Mouse (Mus musculus) neural tube, embryonic 10.5 days (tissue): ENCODE measurements around the gene Pkn1.

Experiments used
- DNase-seq: peaks from one replicate; pipeline ENCODE4 v3.0.0-alpha.2; 2017; ENCODE audit warnings: low spot score; ENCODE audit errors: extremely low spot score

Gene Pkn1

GRCm38 (mm10) chr8:83654725-83655124 is 44.3 kb downstream of the Pkn1 start:
- DNase-seq: no peak

DNA sequence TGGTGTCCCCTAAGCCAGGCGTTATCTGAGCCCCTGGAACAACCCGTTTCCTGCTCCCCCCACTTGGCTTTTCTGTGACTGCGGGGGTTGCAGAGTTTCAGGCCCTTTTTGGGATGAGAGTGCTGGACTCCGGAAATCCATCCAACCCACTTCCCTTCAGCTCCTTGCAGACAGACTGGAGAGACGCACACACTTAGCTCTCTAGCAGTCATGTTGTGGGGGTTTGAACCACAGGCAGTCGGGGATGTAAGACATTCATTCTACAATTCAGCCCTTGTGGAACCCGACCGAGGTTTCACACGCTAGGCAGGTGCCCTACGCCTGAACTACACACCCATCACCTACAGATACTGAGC is 45.3 kb downstream of the Pkn1 start:
- no peak for DNase-seq

DNA sequence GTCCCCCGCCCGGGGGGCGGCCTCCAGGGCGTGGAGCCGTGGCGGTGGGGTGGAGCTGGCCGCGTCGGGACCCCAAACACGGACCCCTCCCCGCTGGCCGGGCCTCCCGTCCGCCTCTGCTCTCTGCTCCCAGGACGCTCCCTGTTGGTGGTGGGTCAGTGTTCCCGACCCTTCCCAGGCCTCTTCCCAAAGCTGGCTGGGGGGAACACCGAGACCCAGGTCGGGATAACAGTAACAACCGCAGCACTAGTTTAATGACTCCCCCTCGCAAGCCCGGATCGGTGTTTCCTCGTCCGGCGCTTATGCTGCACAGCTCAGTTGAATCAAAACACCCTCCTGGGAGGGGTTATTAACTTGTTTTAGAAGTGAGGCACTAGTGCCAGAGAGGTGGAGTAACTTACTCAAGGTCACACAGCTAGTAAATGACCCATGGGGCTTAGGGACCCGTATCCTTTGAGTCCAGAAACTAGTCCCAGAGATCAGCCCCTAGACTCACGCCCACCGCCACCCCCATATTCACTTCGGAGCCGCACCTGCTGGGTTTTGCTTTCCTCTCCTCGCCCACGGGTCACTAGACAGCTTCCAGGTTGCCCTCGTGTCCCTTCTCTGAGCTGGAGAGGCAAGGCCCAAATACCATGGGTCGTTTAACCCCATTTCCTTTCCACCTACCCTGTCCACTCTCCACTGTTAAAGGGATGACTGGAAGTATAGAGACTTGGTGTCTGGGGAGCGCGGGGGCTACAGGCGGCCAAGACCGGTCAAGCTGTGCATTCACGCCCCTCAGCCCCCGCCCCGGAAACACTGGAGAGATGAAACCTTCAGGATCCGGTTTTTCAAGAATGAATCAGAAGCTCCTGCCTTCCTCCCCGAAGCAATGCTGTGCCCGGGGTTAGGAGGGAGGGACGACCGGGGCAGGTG is 46.0 kb downstream of the Pkn1 start:
- DNase-seq: peak; percentile 33

DNA sequence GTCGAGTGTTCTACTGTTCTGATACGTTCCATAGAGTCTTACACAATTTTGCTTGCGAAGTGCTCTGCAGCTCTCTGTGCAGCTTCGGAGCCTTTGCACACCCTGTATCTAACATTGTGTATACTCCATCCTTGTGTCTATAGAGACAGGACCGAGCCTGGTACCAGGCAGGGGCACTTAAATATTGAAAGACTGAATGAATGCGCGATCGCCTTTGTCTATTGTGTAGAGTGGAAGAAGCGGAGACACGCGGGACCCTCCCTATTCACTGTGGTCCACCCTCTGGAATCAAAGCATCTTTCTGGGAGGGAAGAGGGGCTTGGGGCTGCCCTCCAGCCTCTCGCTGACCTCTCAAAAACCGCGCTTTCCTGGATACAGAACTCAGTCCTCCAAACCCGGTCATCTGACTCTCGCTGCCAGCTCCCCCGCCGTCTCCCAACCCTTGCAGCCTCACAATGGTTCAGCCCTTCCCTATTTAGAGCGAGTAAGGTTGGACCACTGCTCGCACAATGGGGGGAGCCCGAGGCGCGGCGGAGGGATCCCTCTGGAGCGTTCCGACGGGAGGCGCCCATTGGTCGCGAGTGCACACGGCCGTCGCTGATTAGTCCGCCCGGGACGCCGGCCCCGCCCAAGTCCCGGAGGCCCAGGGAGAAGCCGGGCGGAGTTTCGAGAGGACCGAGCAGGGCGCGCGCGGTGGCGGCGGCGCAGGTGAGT is 46.8 kb downstream of the Pkn1 start, which contains the start of gene Gipc1:
Gipc1 (plus strand) TSS at position 648 of the 714 bp plus-strand sequence.
- DNase-seq: peak; percentile 96

GRCm38 (mm10) chr8:83649699-83650098 is 49.3 kb downstream of the Pkn1 start:
- no peak for DNase-seq

GRCm38 (mm10) chr8:83648031-83648430 is 50.9 kb downstream of the Pkn1 start:
- no peak for DNase-seq

- DNase-seq: no peak
Measured at GRCm38 (mm10) chr8:83647511-83647910, 51.5 kb downstream of the Pkn1 start.

DNA sequence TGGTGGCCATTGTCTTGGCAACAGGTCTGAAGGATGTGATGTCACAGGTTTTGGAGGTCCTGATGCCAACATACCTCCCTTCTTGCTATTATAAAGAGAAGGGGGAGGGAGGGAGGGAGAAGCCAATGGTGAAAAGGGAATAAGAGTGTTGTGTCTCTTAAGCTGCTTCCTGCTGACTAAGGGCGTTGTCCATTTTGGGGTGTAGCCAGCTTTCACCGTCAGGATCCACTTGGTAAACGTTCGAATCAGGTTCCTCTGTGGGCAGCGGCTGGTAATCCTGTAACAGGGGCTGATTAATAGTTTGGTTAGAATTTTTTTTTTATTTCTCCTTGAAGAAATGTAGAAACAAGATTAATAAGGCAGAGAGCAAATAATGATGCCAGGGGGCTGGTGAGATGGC is 59.3 kb downstream of the Pkn1 start:
- DNase-seq: no peak

DNA sequence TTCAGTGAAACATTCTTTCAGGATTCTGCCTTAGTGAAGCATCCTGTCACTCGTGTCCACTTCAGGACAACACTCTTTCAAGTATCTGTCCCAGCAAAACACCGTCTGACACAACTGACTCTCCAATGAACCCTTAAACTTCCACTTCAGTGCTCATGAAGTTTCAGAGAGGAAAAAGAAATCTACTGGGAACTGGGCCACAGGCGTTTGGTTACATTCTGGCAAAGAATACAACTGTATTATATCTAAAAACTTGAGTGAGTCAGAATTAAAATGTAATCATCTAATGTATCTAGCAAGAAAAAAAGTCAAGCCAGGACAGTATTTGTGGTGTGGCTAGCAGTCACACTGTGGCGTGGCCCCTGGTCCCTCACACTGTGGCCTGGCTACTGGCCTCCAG is 60.1 kb downstream of the Pkn1 start:
- DNase-seq: no peak

- no peak for DNase-seq
Measured at GRCm38 (mm10) chr8:83632083-83632707, 66.8 kb downstream of the Pkn1 start.

GRCm38 (mm10) chr8:83625676-83626299 is 73.2 kb downstream of the Pkn1 start:
- no peak for DNase-seq

DNA sequence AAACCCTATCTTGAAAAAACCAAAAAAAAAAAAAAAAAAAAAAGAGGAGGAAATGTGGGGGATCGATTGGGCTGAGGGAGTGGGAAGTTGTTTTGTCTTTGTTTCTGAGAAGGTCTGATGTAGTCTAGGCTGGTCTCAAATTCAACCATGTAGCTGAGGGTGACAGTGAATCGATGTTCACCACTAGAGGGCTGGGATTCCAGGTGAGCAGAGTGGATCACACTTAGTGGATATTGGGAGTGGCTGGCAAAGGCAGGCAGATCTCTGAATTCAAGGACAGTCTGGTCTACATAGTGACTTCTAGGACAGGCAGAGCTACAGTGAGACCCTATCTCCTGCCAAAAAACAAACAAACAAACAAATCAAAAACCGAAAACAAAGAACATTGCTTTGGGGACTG is 74.2 kb downstream of the Pkn1 start:
- DNase-seq: no peak

DNA sequence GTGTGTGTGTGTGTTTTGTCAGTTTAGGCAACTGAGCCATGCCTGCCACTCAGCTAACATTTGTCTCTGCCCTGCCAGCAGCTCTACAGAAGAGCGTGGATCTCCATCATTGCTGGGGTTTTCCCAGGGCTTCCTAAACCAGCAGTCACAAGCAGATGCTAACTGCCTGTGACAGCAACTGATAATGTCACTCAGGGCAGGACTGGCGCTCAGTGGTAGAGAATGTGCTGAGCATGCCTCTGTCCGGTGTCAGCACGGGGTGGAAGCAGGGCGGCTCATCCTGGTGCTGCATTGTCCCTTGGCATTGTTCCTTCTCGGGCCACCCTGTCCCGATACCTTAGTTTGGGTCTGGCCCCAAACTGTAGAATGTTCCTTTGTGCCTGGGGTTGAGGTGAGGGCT is 75.4 kb downstream of the Pkn1 start:
- DNase-seq: no peak

GRCm38 (mm10) chr8:83622389-83622989 is 76.5 kb downstream of the Pkn1 start:
- DNase-seq: peak; percentile 83

- DNase-seq: no peak
Measured at GRCm38 (mm10) chr8:83621691-83622388, 77.1 kb downstream of the Pkn1 start.

DNA sequence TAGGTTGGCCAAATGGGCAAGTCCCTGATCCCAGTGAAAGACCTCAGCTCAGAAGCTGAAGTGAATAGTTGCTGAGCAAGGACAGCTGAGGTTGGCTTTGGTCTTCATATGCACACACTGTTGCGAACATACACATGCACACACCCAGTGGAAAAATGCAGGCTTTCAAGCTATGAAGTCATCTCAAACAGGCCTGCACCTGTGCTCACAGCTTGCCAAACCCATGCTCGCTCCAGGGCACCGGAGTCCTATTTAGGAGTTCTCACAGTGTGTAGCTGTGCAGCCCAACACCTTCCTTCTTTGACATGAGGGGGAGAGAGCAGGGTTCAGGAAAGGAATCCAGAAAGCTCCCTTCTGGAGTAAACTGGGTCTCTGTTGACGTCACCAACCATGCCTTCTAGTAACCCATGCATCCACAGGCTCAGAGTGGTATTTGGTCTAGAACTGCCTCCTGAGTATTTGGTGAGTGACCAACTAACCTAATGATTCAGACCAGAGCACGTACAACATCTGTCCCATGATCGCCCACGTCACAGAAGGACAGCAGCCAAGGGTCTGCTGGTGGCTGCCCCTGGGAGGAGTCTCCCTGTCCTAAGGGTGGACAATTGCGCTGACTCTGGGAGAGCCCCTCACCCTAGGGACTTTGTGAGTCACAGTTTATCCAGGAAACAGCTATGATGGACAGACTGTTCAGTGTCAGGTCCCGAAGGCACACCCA is 79.3 kb downstream of the Pkn1 start:
- DNase-seq: no peak

DNA sequence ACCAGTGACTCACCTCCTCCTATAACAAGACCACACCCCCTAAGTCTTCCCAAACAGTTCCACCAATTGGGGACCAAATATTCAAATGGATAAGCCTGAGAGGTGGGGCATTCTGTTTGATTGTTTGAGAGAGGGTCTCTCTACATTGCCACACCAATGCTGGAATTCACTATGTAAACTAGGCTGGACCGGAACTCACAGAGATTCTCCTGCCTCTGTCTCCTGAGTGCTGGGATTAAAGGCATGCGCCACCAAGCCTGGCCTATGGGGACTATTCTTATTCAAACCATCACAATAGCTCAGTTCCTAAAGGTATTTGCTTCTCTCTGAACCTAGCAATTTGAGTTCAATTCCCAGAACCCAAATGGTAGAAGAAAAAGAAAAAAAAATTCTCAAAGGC is 80.4 kb downstream of the Pkn1 start:
- DNase-seq: no peak

DNA sequence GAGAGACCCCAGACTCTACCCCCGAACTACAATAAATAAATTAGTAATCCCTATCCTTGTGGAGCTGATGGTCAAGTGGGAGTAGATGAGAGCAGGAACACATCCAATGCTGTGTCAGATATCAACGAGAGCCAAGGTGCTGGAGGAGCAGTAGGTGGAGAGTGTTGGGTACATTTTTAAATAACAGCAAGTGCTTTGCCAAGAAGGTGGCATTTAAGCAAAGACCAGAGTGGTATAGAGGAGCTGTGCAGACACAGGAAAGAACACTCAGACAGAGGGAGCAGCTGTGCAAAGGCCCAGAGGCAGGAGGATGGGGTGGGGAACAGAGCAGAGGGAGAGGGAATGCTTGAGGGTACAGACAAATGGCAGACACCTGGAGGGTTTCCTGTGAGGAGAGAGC is 81.9 kb downstream of the Pkn1 start:
- no peak for DNase-seq

DNA sequence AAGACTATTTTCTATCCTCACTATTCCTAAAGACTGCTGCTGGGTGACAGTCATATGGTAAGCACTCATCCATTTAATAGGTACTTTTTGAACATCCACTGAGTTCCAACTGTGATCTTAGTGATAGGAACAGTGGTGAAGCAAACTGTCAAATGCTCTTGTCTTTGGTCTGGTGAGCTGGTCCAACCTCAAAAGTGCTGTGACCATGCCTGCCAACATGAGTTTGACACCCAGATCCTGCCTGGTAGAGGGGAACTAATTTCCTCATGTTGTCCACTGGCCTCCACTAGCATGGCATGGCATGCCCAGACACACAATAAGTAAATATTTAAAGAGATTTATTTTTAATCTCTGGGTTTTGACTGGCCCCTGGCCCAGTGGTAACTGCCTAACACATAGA is 82.4 kb downstream of the Pkn1 start:
- no peak for DNase-seq
